Mouse (Mus musculus): ENCODE data around the gene Gm13539.
"Not testable (repeated sequence)": the region's sequence is repeated elsewhere in the genome, so short reads cannot be mapped to it uniquely, and the experiment has no call there.

The Gm13539 gene

DNA sequence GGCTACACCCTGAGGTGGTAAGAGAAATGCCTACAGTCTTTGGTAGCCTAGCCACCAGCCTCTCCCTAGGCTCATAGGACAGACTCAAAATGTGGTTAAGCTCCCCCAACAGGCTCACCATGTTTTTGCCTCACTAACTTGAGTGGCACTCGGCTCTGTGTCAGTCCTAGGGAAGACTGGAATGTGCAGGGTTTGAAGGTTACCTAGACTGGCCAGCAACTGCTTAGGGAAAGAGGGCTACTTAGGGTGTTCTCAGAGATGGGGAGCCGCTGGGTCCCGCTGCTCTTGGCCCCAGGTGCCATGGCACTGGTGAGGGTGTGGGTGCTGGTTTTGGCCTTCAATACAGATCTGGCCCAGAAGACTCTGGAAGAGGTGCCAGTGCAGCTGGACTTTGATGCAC, at the start of gene Gm13539:
Gene Gm13539, plus strand, starts transcription at position 301 of the 400 bp plus-strand sequence.
- no peak for DNase-seq

DNA sequence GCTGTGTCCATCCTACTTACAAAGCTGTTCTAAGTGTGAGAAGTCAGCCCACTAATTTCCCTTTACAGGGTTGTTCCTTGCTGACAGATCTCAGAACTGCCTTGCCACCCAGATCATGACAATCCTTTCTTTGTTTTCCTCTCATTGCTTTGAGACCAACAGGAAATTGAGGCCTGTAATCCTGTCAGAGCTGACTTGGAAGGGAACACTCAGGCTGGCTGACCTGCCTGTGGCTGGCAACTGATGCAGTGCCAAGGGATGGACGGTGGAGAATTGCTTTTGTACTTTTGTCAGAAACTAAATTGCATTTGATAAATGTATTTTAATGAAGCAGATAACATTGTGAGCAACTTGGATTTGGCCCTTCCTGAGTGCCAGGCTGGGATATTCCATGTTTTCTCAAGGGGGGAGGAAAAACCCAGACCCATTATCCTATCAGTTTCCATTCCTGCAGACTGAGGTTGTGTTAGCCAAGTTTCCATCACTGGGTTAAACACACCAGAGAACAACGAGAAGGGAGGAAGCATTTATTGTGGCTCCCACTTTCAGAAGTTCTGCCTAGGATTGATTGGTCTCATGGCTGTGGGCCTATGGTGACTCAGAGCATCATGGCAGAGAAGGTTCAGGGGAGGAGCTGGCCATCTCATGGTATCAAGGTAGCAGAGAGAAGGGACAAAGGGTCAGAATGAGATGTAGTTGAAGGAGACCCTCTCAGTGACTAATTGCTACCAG, 48.7 kb upstream of the Gm13539 start:
- DNase-seq = no peak

DNA sequence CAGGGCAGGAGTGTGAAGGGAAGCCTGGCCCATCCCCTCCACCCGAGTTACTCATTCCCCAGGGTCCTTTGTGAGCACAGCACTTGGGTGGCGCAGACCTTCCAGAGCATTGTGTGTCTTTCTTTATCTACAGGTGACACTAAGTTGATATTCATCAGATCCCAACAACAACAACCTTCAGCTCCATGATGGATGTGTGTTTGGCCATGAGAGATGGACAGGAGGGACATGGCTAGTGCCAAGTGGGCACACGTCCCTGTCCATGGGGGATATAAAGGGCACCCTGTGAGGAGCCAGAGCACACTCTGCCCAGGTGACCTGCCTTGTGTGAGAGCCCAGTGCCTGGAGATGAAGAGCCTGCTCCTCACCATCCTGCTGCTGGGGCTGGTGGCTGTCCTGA, 45.3 kb upstream of the Gm13539 start, which contains the start of gene Obp2b:
Gene Obp2b, plus strand, starts transcription at position 301 of the 400 bp plus-strand sequence.
- not testable (repeated sequence) for DNase-seq

DNA sequence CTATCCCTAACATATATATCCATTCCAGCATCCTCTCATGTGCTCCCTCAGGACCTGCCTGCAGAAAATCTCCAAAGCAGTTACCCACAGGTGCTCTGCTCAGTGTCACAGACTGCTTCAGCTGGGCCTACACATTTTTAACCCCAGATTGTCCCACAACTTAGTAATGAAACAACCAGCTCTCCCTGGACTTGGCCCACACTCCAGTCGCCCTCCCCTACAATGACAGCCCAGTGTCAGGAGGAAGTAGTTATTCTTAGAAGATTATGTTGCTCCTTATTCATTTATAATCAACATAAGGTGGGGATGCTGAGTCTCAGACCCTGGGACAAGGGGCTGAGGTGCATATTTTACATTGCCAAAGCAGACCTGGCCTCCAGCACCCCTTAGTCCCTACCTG, 40.4 kb upstream of the Gm13539 start:
- DNase-seq = no peak

DNA sequence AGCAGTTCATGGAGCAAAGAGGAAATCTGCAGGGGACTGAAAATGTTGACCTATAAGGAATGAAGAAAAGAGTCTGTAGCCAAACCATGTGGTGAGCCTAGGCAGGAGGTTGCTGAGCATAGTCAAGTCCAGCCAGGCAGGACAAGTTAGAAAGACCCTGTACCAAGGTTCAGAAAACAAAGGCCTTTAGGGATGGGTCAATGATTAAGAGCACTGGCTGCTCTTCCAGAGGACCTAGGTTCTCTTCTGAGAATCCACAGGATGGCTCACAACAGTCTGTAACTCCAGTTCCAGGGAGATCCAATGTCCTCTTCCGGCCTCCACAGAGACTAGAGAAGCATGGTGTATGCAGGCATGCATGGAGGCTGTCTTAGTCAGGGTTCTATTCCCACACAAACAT, 27.9 kb upstream of the Gm13539 start:
- DNase-seq = no peak

DNA sequence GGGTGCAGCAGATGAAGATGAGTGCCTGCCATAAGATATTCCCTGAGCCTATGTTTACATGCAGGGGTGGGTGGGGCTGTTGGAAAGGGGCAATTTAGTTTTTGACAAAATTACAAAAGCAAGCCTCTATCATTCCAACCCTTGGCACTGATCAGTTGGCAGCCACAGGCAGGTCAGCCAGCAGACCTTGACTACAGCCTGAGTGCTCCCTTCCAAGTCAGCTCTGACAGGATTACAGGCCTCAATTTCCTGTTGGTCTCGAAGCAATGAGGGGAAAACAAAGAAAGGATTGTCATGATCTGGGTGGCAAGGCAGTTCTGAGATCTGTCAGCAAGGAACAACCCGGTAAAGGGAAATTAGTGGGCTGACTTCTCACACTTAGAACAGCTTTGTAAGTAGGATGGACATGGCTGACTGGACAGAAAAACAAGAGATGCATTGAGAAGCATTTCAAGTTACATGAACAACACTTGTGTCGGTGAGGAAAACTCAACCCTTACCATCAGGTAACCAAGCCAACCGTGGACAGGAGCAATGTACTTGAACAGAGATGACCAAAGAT, 23.9 kb upstream of the Gm13539 start:
- DNase-seq = no peak

DNA sequence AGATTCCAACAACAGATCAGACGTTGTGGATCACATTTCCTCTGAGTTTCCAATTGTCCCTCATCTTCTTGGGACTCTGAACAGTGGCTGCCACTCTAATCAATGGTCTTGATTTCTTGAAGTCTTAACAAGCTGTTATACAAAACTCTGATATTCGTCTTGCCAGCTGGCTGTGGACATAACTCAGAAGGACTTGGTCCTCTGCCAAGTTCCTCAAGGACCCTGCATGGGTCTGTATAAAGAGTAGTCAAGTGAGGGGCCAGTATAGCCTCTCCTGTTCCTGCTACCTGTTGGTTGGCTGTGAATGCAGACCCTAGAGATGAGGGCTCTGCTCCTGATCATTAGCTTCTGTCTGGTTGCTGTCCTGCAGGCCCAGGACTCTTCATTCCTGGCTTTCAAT, 16.8 kb upstream of the Gm13539 start, which contains the start of gene Lcn3:
Gene Lcn3, plus strand, starts transcription at position 301 of the 400 bp plus-strand sequence.
- no peak for DNase-seq

DNA sequence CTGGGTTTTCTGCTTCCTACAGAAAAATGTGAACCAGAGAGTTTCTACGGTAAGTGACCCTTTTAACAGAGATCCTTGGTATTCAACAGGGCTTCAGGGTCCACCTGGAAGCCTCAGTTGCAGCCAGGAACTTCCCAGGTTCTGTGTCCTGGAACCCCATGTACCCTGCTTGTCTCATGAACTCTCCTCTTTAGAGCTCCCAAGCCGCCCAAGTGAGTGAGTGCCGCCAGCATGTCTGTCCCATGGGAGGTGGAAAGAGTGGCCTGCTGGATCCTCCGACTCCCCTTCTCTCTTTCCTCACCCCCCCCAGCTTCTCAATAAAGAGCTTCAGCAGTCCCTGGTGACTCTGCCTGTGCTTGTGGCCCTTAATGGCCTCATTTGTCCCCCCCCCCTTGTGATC, 14.3 kb upstream of the Gm13539 start:
- no peak for DNase-seq

DNA sequence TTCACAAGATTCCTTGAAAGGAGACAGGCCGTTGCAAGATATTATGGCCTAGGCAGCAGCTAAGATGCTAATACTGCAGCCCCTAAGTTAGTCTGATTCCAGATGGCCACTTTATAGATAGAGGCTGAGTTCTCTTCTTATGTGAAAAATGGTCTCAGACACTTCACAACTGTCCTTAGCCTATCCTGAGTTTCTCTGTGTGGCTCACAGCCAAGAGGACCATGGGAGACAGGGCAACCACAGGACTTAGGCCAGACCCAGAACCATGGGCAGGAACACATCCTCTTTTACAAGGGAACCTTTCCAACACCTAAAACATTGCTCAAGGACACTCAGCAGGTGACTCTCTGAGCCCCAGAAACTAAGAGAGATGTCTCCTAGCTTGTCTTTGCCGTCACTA, 8.6 kb upstream of the Gm13539 start:
- peak; percentile 38 to 52 for DNase-seq

DNA sequence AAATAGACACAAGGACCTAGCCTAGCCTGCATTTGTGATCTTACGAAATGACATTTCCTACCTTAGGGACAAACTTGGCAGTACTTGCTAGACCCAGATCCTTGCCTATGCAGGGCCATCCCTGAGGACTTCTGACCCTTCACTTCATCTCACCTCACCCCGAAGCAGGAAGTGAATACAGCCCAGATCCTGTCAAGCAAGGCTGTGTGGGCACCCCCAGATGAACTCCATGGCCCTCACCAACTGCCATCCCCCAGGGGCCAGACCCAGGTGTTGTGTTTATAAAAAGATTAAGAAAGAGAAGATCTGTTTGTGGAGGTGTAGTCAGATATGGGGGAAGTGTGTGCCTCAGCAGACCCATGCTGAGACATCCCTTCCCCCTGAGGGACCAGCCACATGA, 7.4 kb upstream of the Gm13539 start:
- no peak for DNase-seq

DNA sequence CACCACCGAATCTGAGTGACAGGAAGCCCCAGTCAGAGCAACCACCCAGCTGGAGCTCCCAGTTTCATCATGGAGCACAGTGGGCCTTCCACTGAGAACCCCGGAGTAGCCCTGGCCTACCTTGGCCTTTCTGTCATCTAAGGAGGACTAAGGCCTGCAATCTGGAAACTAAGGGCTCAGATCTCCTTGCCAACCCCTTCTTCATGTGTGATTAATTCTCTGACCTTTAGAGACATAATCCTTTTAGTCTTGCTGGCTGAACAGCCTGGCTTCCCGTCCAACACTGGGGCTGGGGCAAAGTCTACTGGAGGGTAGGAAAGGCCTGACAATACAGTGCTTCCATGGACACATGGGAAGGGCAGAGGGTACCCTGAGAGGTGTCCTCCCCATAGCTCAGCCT, 6.1 kb upstream of the Gm13539 start:
- DNase-seq = peak; percentile 41 to 45

DNA sequence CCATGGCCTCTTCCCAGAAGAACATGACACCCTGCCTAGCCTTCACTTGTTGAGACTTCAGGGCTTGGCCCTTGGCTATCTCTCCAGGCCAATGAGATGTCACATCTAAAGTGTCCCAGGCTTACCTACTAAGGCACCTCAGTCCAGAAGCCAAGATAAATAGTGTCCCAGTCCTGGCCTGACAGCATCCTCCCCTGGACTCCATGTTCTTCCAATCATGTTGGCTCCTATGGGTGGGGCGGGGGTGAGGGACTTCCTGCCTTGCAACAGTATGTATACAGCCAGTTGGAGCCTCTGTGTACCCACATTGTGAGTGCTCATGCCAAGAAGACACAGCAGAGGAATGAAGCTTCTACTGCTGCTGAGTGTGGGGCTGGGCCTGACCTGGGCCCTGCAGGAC, 5.3 kb upstream of the Gm13539 start, which contains the start of gene Lcn11:
Gene Lcn11, plus strand, starts transcription at position 301 of the 400 bp plus-strand sequence.
- DNase-seq = no peak

DNA sequence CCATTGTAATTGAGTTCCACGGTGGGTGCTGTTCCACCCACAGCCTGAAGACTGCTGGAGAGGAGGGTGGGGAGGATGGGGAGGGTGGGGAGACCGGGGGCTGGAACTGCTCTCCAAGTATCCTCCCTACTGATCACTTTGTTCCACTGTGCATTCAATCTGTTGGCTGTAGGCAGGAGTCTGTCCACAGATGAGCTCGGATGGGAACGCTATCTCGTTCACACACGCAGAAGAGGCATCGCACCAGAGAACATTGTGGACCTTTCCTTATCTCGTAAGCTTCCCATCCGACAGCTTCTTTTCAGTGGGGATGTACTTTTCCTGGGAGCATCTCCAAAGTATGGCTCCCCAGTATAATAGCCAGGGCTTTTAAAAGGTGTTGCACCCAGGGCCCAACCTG, 3.0 kb upstream of the Gm13539 start:
- DNase-seq = no peak

DNA sequence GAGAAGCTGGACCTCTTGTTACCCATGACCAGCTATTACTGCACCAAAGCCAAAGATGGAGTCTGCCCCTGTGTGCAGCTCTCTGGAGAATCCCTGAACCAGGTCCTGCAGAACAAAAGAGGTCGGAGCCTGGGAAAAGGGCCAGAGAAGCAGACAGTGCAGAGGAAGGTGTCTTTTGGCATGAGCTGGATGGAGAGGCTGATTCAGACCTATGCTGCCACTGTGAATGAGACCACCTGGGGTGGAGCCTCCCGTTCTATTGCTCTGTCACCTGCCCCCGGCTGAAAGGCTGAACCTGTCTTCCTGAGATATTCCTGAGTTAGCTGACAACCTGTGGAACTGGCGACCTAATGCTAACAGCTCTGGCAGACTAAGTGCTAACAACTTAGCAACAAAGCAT, 1.1 kb upstream of the Gm13539 start:
- peak in 1 of 2 experiments; percentile 27 for DNase-seq

DNA sequence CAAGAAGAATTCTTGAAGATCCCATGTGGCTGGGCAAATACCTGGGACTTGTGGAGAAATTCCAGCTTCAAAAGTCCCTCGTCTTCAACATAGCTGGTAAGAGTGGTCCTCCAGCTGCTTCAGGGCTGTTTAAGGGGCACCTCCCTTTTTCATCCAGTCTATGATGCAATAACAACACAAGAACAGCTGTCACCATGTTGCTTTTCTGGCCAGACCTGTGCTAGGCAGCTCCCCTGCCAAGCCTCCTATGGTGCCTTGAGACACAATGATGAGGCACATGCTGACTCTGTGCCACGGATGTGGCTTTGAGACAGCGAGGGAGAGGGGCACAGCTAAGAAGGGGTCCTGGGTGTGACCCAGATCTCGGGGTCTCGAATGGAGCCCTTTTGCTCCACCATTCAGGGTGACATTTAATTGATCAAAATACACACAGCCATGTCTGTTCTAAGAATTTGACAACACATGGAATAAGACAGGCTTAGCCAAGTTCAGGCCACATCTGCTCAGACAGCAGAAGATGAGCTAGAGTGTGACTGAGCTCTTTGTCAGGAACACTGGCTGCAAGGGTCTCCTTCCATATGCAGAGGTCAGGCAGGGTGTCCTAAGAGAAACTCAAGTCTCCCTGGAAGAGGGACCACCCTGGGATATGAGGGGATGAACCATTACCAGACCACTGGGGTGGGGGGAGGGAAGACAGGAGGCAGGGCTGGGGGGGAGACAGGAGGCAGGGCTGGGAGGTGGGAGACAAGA, 3.7 kb downstream of the Gm13539 start:
- DNase-seq = peak; percentile 39 to 47

DNA sequence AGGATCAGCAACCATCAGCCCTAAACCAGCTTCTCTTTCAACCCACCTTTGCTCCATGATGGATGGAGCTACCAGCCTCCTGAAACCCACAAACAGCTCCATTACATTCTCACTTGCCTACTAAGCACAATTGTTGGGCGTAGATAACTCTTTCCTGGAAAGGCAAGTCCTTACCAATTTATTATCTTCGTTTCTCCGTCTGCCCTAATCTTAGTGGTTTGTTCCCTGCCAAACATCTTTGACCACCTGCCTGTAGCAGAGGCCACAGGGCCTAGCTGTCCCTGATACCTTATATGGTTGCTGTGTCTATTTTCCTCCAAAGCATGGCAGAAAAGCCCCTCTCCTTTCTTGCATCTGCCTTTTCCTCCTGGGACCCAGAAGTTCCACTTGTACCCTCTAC, 7.0 kb downstream of the Gm13539 start:
- DNase-seq = no peak

DNA sequence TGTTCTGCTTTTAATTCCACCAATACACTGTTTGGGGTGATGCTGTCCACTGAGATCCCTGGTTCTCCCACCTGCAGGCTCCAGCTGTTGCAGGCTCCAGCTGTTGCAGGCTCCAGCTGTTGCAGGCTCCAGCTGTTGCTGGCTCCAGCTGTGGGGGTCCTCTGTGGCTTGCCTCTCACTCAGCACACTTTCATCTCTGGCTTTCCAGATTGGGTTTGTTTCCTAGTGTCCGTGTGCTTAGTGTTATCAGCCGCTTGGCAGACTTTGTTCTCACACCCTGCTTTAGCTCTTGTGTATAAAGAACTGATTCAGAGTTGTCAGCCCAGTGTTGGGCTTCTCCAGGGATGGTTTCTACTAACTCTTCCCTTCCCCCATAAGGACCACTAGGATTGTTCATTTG, 15.6 kb downstream of the Gm13539 start:
- no peak for DNase-seq

DNA sequence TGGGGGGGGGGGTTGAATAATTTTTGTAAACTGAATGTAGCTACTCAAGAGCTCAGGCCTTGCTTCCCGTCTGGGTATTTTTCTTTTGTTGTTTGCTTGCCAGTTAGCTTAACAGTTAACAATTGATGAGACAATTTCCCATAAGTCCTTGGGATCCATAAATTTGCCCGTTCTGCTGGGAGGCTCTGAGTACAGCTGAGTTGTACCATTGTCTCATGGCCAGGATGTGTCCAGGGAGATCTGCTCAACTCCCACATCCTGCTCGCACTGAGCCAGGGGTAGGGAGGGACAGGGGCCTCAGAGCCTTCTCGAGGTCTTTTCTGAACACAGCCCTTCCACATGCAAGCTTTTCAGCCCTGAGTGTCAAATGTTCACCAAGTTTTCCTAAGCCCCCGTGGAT, 16.0 kb downstream of the Gm13539 start:
- no peak for DNase-seq

DNA sequence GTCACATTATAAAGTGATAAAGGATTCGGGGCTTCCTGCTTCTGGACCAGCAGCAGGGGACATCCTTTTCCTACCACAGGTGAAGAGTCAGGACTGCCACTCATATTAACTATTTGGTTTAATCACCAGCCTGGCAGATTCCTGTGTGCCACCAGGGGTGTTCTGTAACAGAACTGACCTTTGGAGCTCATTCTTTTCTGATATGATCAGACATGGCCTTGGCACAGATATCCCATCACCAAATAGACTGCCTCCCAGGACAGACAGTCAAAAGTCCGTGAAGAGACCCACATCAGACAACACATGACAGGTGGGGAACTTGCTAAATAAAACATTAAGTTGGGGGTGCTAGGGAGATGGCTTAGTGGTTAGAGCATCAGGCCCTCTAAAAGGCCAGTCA, 29.7 kb downstream of the Gm13539 start:
- DNase-seq = no peak

DNA sequence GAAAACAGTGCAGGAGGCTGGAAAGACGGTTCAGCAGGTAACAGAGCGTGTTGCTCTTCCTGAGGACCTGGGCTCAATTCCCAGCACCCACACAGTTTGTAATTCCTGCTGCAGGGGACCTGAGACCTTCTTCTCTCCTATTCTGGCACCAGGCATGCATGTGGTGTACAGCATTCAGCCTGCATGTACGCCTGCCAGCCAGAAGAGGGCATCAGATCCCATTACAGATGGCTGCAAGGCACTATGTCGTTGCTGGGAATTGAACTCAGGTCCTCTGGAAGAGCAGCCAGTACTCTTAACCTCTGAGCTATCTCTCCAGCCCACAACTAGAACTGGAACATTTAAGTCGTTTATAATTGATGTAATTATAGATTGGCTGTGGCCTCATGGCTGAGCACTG, 31.3 kb downstream of the Gm13539 start:
- no peak for DNase-seq

DNA sequence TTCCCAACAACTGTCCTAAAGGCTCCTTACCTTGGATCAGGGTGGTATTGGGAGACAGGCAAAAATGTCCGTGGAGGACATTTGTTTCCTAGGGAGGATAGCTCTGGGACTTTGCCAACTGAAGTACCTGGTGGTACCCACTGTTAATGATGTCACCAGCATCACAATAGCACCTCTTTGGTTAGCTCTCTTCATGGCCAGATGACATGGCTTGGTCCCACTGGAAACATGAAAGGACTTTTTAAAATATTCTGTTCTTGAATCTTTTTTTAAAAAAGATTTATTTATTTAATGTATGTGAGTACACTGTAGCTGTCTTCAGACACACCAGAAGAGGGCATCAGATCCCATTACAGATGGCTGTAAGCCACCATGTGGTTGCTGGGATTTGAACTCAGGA, 33.7 kb downstream of the Gm13539 start, which contains the start of gene Glt6d1:
Gene Glt6d1, minus strand, starts transcription at position 101 of the 400 bp plus-strand sequence.
- DNase-seq = not testable (repeated sequence)

DNA sequence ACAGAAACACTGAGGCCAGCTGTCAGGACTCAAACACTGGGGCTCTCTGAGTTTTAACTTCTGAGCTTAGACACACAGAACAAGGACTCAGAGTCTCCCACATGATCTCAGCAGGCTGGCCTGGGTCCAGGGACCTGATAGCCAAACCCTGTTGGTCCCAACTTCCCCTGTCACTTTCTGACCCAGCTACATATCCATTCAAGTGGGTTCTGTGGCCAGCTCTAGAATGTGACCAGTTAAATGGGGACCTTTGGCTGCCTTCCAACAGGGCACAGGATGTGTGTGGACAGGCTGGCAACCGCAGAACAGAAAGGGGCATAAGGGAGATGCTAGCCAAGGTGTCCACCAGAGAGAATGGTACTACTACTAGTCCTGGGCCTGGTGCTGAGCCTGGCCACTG, 40.7 kb downstream of the Gm13539 start, which contains the start of gene Lcn9:
Gene Lcn9, plus strand, starts transcription at position 348 of the 400 bp plus-strand sequence.
- DNase-seq = peak; percentile 59 to 61

DNA sequence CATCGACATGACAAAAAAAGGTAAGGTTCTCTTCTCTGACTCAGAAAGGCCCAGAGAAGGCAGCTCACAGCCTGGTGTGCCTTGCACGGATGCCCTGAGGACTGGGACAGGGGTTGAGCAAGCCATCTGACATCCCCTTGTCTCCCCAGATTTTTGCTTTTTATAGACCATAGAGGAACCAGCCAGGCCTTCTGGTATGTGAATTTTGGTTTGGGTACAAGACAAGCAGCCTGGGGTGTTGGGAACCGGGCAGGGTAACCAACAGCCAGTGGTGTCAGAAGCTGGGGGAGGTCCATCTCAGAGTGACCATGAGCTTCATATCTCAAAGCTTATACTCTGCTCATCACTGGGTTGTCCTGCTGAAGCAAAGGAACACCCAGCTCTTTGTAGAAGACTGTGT, 42.7 kb downstream of the Gm13539 start:
- peak in 1 of 2 experiments; percentile 0 for DNase-seq
